ENCODE assay signal across 12 mouse cellular contexts in genomic region chr11:52536841-52537240, GRCm38 (mm10).
DNase-seq lines count a peak whose midpoint lies in the region; ATAC-seq and TF ChIP-seq lines count a peak whose summit lies in the region.
"Had no signal": no experiment of that assay in that cellular context is flagged by ENCODE, and none has a peak within 500 bp of the region (broad histone marks: within the 10 kb centered on the region; RNA-seq: fewer than 3 reads in every experiment).

No protein-coding gene starts in this region.

- H3K9ac ChIP-seq in heart, postnatal 0 days (replicated peaks; ENCODE audit: low read depth, low read length), result no peak overlapping the region
- H3K9ac ChIP-seq: hindbrain, embryonic 14.5 days had no signal

- no peak for TF ChIP-seq CTCF in heart, postnatal 0 days (IDR thresholded peaks at IDR 0.05; ENCODE audit: low read depth)

- H3K4me1 ChIP-seq in heart, postnatal 0 days (ENCODE audit: control insufficient read depth, insufficient read depth), result peaks cover 8% of the 10 kb centered on the region; the same call in 1 of the 2 replicates

- H3K4me2 ChIP-seq in heart, postnatal 0 days (ENCODE audit: low read depth, low read length), result no peak overlapping the region
- H3K4me2 ChIP-seq: hindbrain, embryonic 14.5 days; liver, embryonic 11.5 days had no signal

- intact Hi-C loops in left cerebral cortex, postnatal 10 days (cut with DNase I), result loop anchor here (5.0 kb wide), 1 partner anchor 65 kb away; no protein-coding TSS in a partner anchor
- intact Hi-C loops in gastrocnemius, postnatal 36 days (cut with DNase I), result no loop called here

- no peak overlapping the region for H3K4me3 ChIP-seq in heart, postnatal 0 days (ENCODE audit: low read depth, low read length)

- DNase-seq in heart, postnatal 0 days (ENCODE audit: low spot score), result no peak
- no peak for DNase-seq in heart, adult 9 months (ENCODE audit: low spot score in 2 of 2)
- DNase-seq in layer of hippocampus, adult 18-20 months (ENCODE audit: low spot score in 2 of 2), result peak; percentile 40 to 69
- DNase-seq in left cerebral cortex, postnatal 10 days (ENCODE audit: extremely low spot score in 1 of 2, low spot score in 2 of 2), result peak; percentile 77 to 81
- peak; percentile 60 for DNase-seq in right cerebral cortex, postnatal 4 days
- no peak for DNase-seq in gastrocnemius, postnatal 36 days
- DNase-seq in kidney, postnatal 25 days, result no peak
- DNase-seq in thymus, postnatal 4 days, result no peak
- DNase-seq: adrenal gland, adult 8-10 months had no signal

- ATAC-seq in heart, postnatal 0 days (ENCODE audit: insufficient read depth, low read depth), result 0 out of 2 replicates have a peak, but pooled peaks have one; percentile 11
- ATAC-seq: lung, postnatal 0 days had no signal

- H3K36me3 ChIP-seq in heart, postnatal 0 days (replicated peaks; ENCODE audit: control insufficient read depth, insufficient read depth, low read length), result no peaks in the 10 kb centered on the region

- H3K27me3 ChIP-seq in heart, postnatal 0 days (ENCODE audit: control insufficient read depth, insufficient read depth, low read length), result no peaks in the 10 kb centered on the region

- 22% methylated on average over 11 of the region's 11 CpGs for WGBS in heart, postnatal 0 days

- no peaks in the 10 kb centered on the region for H3K9me3 ChIP-seq in heart, postnatal 0 days (replicated peaks; ENCODE audit: control insufficient read depth, low read length)

- H3K27ac ChIP-seq in heart, postnatal 0 days (ENCODE audit: low read depth), result no peak overlapping the region
- H3K27ac ChIP-seq: hindbrain, embryonic 14.5 days had no signal

- no peak for TF ChIP-seq EP300 in heart, postnatal 0 days (IDR thresholded peaks at IDR 0.05; ENCODE audit: low read depth)

Comparison
In these comparisons a context has a peak if more than half of its experiments do, and no peak if none do; other contexts are left out.
1. DNase-seq: peak in layer of hippocampus, adult 18-20 months (2 of 2), left cerebral cortex, postnatal 10 days (2 of 2) and right cerebral cortex, postnatal 4 days (single experiment); none in heart, postnatal 0 days (single experiment), heart, adult 9 months (0 of 2), gastrocnemius, postnatal 36 days (0 of 2), kidney, postnatal 25 days (0 of 2) and thymus, postnatal 4 days (single experiment).